Mouse (Mus musculus): ENCODE measurements at regions not wholly inside any gene's neighbourhood (a gene's known extent, or its start where the extent isn't known, plus 50 kb on each side); places are given as distances from the start of the nearest gene placed in this dataset.

- TF ChIP-seq POLR2A (IDR thresholded peaks at IDR 0.05; ENCODE audit: borderline replicate concordance, low read depth, low read length) (no peak), CTCF (IDR thresholded peaks at IDR 0.05; ENCODE audit: low read depth, low read length) (no peak)
Observed at GRCm38 (mm10) chr2:46245717-46246116, 1128.5 kb upstream of the Zeb2 start.

All from bone marrow macrophage, adult 2 months (primary cell).